In the genomic region with DNA sequence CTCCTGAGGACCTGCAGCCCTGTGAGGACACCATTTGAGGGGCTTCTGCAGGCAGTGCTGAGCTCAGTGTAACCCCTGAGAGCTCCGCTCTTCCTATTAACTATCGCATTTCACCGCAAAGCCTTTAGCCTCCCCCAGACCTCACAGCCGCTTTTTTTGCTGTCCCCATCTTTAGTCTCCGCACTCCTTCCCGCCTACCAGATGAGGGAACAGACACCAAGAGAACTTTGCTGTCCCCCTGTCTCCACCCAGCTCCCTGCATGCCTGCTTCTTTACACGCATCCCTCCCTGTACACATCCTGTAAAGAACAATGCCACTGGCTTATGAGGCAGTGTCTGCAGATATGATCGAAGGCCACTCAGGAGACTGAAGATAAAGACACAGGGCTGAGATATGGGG, we compare ENCODE assay signal across 12 mouse cellular contexts.
"Had no signal": no experiment of that assay in that cellular context is flagged by ENCODE, and none has a peak within 500 bp of the region (broad histone marks: within the 10 kb centered on the region; RNA-seq: fewer than 3 reads in every experiment).

No protein-coding gene starts in this region.

- H3K27ac ChIP-seq: kidney, postnatal 0 days; limb, embryonic 15.5 days; liver, embryonic 12.5 days; midbrain, embryonic 12.5 days had no signal

- H3K9me3 ChIP-seq: limb, embryonic 15.5 days; liver, embryonic 12.5 days; midbrain, embryonic 12.5 days had no signal

- H3K4me2 ChIP-seq: limb, embryonic 15.5 days; liver, embryonic 12.5 days; lung, embryonic 14.5 days; midbrain, embryonic 12.5 days had no signal

- H3K4me1 ChIP-seq: limb, embryonic 15.5 days; liver, embryonic 12.5 days had no signal

- ATAC-seq: liver, embryonic 12.5 days had no signal

- H3K9ac ChIP-seq: limb, embryonic 15.5 days; liver, embryonic 12.5 days; lung, embryonic 14.5 days; midbrain, embryonic 12.5 days had no signal

- H3K27me3 ChIP-seq: limb, embryonic 15.5 days; liver, embryonic 12.5 days; midbrain, embryonic 12.5 days had no signal

- DNase-seq: kidney, postnatal 36 days; layer of hippocampus, adult 9-11 months; layer of hippocampus, postnatal 36 days; lung, embryonic 14.5 days; lung, postnatal 10 days; lung, postnatal 4 days; right cerebral cortex, postnatal 25 days; thymus, postnatal 36 days had no signal

- H3K4me3 ChIP-seq: limb, embryonic 15.5 days; liver, embryonic 12.5 days; midbrain, embryonic 12.5 days had no signal

- H3K36me3 ChIP-seq: limb, embryonic 15.5 days; liver, embryonic 12.5 days; midbrain, embryonic 12.5 days had no signal
